Mouse (Mus musculus): ENCODE measurements around the gene Cops7a. TPM values are rescaled to one million over a fixed set of nuclear protein-coding genes. Genes with fewer than 3 reads are reported as not detected.

Cops7a gene
- polyA plus RNA-seq, 1 experiment from 2014 or later, result 112 TPM

- Histone ChIP-seq H3K4me1 (ENCODE audit: control insufficient read depth, insufficient read depth, low read length) (peaks cover 37% of the 10 kb centered on the region), H3K27ac (ENCODE audit: low read depth, low read length) (no peak within 1 kb of the TSS), H3K27me3 (ENCODE audit: control insufficient read depth, insufficient read depth, low read length) (peaks cover 17% of the 10 kb centered on the region), H3K9me3 (ENCODE audit: control insufficient read depth, low read length) (no peaks in the 10 kb centered on the region), H3K36me3 (ENCODE audit: control insufficient read depth, insufficient read depth, low read length) (peaks cover 8% of the 10 kb centered on the region; the same call in 1 of the 2 replicates), H3K4me3 (ENCODE audit: low read depth, low read length) (no peak within 1 kb of the TSS), H3K9ac (ENCODE audit: low read length) (no peak within 1 kb of the TSS; the same call in 1 of the 2 replicates), H3K4me2 (no peak within 1 kb of the TSS)
- 18% methylated on average over 12 of the region's 13 CpGs for WGBS
- ATAC-seq (ENCODE audit: low FRiP score) (no peak), DNase-seq (ENCODE audit: low spot score, missing footprints) (peak; percentile 85)
These were observed 53.7 kb downstream of the Cops7a start, which contains the start of gene Lag3 for GRCm38 (mm10) chr6:124911533-124912218. TSS of gene Lag3 (minus strand) at chr6:124911705.

DNA sequence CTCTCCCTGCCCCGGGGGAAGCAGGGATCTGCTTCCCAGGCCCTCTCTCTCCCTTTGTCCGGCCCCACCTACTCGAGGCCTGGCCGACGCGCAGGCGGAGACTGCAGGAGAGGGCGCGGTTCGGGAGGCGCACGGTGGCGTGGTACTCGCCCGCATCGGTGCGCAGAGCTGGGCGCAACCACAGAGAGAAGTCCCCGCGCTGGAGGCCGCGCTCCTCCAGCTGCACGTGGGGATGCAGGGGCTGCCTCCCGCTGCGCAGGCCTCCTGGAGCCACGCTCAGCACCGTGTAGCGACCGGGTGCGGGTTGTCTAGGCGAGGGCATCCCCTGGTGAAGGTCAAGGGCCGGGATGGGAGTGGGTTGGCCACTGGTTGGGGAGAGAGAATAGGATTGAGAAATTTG, 55.3 kb downstream of the Cops7a start:
- WGBS, result 3% methylated on average over 32 of the region's 32 CpGs
- peak; percentile 85 for DNase-seq (ENCODE audit: low spot score, missing footprints)

More for the DNA sequence above, 55.3 kb downstream of the Cops7a start:
- peak overlapping the region; percentile 8; the same call in 1 of the 2 replicates for H3K4me3 ChIP-seq (ENCODE audit: low read depth, low read length)
- H3K4me2 ChIP-seq, result peak overlapping the region; percentile 34
- ATAC-seq (ENCODE audit: low FRiP score), result peak; percentile 26; the same call in 1 of the 2 replicates
- H3K36me3 ChIP-seq (ENCODE audit: control insufficient read depth, insufficient read depth, low read length), result peaks cover 8% of the 10 kb centered on the region; the same call in 1 of the 2 replicates
- H3K27me3 ChIP-seq (ENCODE audit: control insufficient read depth, insufficient read depth, low read length), result peaks cover 17% of the 10 kb centered on the region
- H3K9ac ChIP-seq (ENCODE audit: low read length), result peak overlapping the region; percentile 48
- no peaks in the 10 kb centered on the region for H3K9me3 ChIP-seq (ENCODE audit: control insufficient read depth, low read length)
- peaks cover 30% of the 10 kb centered on the region for H3K4me1 ChIP-seq (ENCODE audit: control insufficient read depth, insufficient read depth, low read length)
- no peak overlapping the region for H3K27ac ChIP-seq (ENCODE audit: low read depth, low read length)

Other genes starting within 250 kb of the Cops7a start
- gene Ptpn6, start 226.8 kb downstream of the Cops7a start, polyA plus RNA-seq (2014; fragmentation: Nextera tagmentation; extraction: Ambion mirVana), result 5.1 and 6.3 TPM in 2 replicates
- 532 and 550 TPM in 2 replicates for gene Grcc10, start 224.2 kb downstream of the Cops7a start, polyA plus RNA-seq (2014; fragmentation: Nextera tagmentation; extraction: Ambion mirVana)
- not detected in 2 replicates for gene Gm45234, start 209.5 kb downstream of the Cops7a start, polyA plus RNA-seq (2014; fragmentation: Nextera tagmentation; extraction: Ambion mirVana)
- gene Atn1, start 209.0 kb downstream of the Cops7a start, polyA plus RNA-seq (2014; fragmentation: Nextera tagmentation; extraction: Ambion mirVana), result 8.2 and 8.4 TPM in 2 replicates
- 4.5 and 6.6 TPM in 2 replicates for gene Eno2, start 195.9 kb downstream of the Cops7a start, polyA plus RNA-seq (2014; fragmentation: Nextera tagmentation; extraction: Ambion mirVana)
- 1.1 and 1.8 TPM in 2 replicates for gene Lrrc23, start 185.8 kb downstream of the Cops7a start, polyA plus RNA-seq (2014; fragmentation: Nextera tagmentation; extraction: Ambion mirVana)
- gene Spsb2, start 156.9 kb downstream of the Cops7a start, polyA plus RNA-seq (2014; fragmentation: Nextera tagmentation; extraction: Ambion mirVana), result 3.7 and 4.8 TPM in 2 replicates
- 619 and 639 TPM in 2 replicates for gene Tpi1, start 151.2 kb downstream of the Cops7a start, polyA plus RNA-seq (2014; fragmentation: Nextera tagmentation; extraction: Ambion mirVana)
- gene Usp5, start 136.1 kb downstream of the Cops7a start, polyA plus RNA-seq (2014; fragmentation: Nextera tagmentation; extraction: Ambion mirVana), result 139 and 143 TPM in 2 replicates
- gene Cdca3, start 136.0 kb downstream of the Cops7a start, polyA plus RNA-seq (2014; fragmentation: Nextera tagmentation; extraction: Ambion mirVana), result 225 and 244 TPM in 2 replicates
- 3.8 TPM in 2 replicates for gene Gnb3, start 125.3 kb downstream of the Cops7a start, polyA plus RNA-seq (2014; fragmentation: Nextera tagmentation; extraction: Ambion mirVana)
- 7.8 and 7.9 TPM in 2 replicates for gene P3h3, start 107.8 kb downstream of the Cops7a start, polyA plus RNA-seq (2014; fragmentation: Nextera tagmentation; extraction: Ambion mirVana)
- gene Gpr162, start 101.6 kb downstream of the Cops7a start, polyA plus RNA-seq (2014; fragmentation: Nextera tagmentation; extraction: Ambion mirVana), result 1.6 and 2.1 TPM in 2 replicates
- not detected in 2 replicates for gene Cd4, start 77.3 kb downstream of the Cops7a start, polyA plus RNA-seq (2014; fragmentation: Nextera tagmentation; extraction: Ambion mirVana)
- 0.88 and 2.4 TPM in 2 replicates for gene Lag3, start 53.8 kb downstream of the Cops7a start, polyA plus RNA-seq (2014; fragmentation: Nextera tagmentation; extraction: Ambion mirVana)
- 258 and 288 TPM in 2 replicates for gene Ptms, start 45.4 kb downstream of the Cops7a start, polyA plus RNA-seq (2014; fragmentation: Nextera tagmentation; extraction: Ambion mirVana)
- gene Mlf2, start 34.2 kb downstream of the Cops7a start, polyA plus RNA-seq (2014; fragmentation: Nextera tagmentation; extraction: Ambion mirVana), result 430 and 435 TPM in 2 replicates
- gene Pianp, start 31.2 kb upstream of the Cops7a start, polyA plus RNA-seq (2014; fragmentation: Nextera tagmentation; extraction: Ambion mirVana), result 1.2 and 1.6 TPM in 2 replicates
- gene Zfp384, start 43.6 kb upstream of the Cops7a start, polyA plus RNA-seq (2014; fragmentation: Nextera tagmentation; extraction: Ambion mirVana), result 9.3 and 9.9 TPM in 2 replicates
- 139 and 146 TPM in 2 replicates for gene Ing4, start 74.2 kb upstream of the Cops7a start, polyA plus RNA-seq (2014; fragmentation: Nextera tagmentation; extraction: Ambion mirVana)
- 9.2 and 10.8 TPM in 2 replicates for gene Acrbp, start 84.2 kb upstream of the Cops7a start, polyA plus RNA-seq (2014; fragmentation: Nextera tagmentation; extraction: Ambion mirVana)
- gene Lpar5, start 102.4 kb upstream of the Cops7a start, polyA plus RNA-seq (2014; fragmentation: Nextera tagmentation; extraction: Ambion mirVana), result 0.11 TPM in 1 of 2 replicates, not detected in the other
- 96.9 and 99.3 TPM in 2 replicates for gene Chd4, start 130.4 kb upstream of the Cops7a start, polyA plus RNA-seq (2014; fragmentation: Nextera tagmentation; extraction: Ambion mirVana)
- 55.1 and 58.4 TPM in 2 replicates for gene Nop2, start 166.4 kb upstream of the Cops7a start, polyA plus RNA-seq (2014; fragmentation: Nextera tagmentation; extraction: Ambion mirVana)
- gene Iffo1, start 179.7 kb upstream of the Cops7a start, polyA plus RNA-seq (2014; fragmentation: Nextera tagmentation; extraction: Ambion mirVana), result 8.4 and 8.6 TPM in 2 replicates
- gene Gapdh, start 200.9 kb upstream of the Cops7a start, polyA plus RNA-seq (2014; fragmentation: Nextera tagmentation; extraction: Ambion mirVana), result 2,357 and 2,675 TPM in 2 replicates
- gene Ncapd2, start 226.2 kb upstream of the Cops7a start, polyA plus RNA-seq (2014; fragmentation: Nextera tagmentation; extraction: Ambion mirVana), result 127 and 140 TPM in 2 replicates
- 200 and 208 TPM in 2 replicates for gene Mrpl51, start 226.3 kb upstream of the Cops7a start, polyA plus RNA-seq (2014; fragmentation: Nextera tagmentation; extraction: Ambion mirVana)

All from midbrain, embryonic 11.5 days (tissue).